Mouse (Mus musculus) embryonic stem cell, embryonic (primary cell): Measurements from ENCODE around the gene Aimp2.

Experiments used
- CTCF ChIA-PET, 4 experiments: fragments of 300-600 bp in 2 of 4; fragments of 350-600 bp in 2 of 4; sonication (Branson Sonifier 250); formaldehyde crosslinking; loops; one replicate each; lab custom pipeline; 2022; ENCODE audit warnings: inconsistent platforms in 2 of 4; lab: Charles Lee
- POLR2A ChIA-PET, 4 experiments: fragments of 300-600 bp in 2 of 4; fragments of 350-600 bp in 2 of 4; sonication (Branson Sonifier 250); formaldehyde crosslinking; loops; one replicate each; lab custom pipeline; 2022; ENCODE audit warnings: antibody characterized with exemption in 4 of 4, inconsistent platforms in 1 of 4; lab: Charles Lee

Gene Aimp2

DNA sequence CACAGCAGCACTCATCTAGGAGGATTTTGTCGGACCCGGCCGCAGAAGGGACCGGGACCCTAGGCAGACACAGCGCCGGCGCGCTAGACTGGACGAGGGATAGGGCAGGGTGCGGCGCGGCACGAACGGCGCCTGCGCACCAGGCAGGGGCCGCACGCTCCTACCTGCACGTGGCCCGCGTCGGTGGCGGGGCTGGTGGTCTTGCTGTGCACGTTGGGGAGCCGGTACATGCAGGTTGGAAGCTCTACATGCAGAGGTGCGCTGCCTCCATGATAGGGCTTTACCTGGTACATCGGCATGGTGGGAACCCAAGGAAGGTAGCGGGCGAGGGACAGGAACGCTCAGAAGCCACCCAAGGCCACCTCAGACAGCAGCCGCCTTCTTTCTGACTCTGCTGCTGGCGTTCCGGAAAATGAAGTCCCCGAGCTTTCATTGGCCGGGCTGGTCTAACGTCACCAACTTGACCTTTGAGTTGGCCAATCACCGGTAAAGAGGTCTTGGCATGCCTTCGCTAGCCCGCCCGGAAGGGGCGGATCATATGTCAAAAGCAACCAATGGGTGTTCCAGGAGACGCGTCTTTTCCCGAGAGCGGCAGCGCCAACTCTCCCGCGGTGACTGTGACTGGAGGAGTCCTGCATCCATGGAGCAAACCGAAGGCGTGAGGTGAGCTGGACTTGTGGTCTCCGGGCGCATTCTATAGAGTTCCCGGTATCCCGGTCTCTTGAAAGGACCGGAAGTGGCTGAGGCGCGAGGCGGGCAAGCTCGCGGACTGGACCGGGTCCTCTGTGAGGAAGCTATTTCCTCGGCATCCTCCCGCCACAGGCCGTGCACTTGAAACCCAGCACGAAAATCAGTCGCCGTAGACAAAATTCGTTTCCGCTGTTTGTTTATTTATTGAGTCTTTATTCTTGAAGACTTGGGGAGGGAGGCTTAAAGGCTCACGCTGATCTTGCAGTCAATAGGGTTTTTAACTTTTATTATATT lies at the start of gene Aimp2, which contains the start of gene Pms2:
Gene Aimp2, minus strand, starts transcription at position 431 of the 984 bp plus-strand sequence.
Gene Pms2, plus strand, starts transcription at position 548 of the 984 bp plus-strand sequence.
- CTCF ChIA-PET = interaction anchor here (0.6 to 1.5 kb wide), 16 partner anchors 10 to 807 kb away, joined by 3 to 6 read pairs (median 4); partner anchors contain the start of genes Ankrd61 (in 2 of the 4), Rsph10b (in 2 of the 4), Usp42 (in 2 of the 4) and Cyth3 (in 1 of the 4)
- POLR2A ChIA-PET = interaction anchor here (0.5 to 2.4 kb wide), 39 partner anchors 9 to 499 kb away, joined by 3 to 13 read pairs (median 4); partner anchors contain the start of genes Rsph10b (in 3 of the 4), Ankrd61 (in 2 of the 4), Ccz1 (in 2 of the 4) and Usp42 (in 2 of the 4)

DNA sequence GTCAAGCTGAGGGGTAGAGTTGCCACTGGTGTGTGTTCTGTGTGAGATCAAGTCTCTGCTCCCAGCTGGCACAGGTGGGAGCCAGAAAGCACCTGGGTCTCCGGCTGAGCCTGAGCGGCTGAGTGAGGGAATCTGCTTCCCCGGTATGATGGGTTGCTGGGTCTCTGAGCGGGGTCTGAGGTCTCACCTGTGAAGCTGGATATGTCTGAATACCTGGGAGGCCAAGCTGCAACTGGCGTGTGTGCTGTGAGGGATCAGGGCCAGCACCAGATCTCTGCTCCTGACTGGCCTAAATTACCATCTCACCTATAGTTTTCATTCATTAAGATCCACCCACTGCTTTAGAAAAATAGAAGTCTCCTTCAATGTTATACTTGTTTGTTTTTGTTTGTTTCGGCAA lies 47.5 kb upstream of the Aimp2 start:
- CTCF ChIA-PET = interaction anchor here in 2 of 4 experiments (1.2 to 1.8 kb wide), 3 partner anchors 18 to 42 kb away, joined by 3 to 9 read pairs (median 5); no protein-coding TSS in a partner anchor
- POLR2A ChIA-PET = no interaction called here

DNA sequence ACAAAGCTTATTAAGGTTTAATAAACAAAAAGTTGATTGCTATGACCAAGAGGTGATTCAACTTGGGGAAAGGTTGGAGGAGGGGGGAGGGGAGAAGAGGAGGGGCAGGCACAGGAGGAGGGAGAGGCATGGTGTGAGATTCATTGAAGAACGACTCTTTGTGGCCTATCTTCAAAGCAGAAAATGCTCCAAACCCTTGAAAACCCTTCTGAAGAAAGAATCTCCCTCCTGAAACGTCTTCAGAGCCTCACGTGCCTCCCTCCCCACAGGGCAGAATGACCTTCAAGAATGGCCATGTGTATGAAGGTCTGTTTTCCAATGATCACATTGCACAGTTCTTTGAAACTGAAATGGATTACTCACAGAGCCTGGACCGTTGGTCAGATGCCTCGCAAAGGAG lies 40.4 kb upstream of the Aimp2 start:
- POLR2A ChIA-PET = interaction anchor here in 1 of 4 experiments (0.6 to 1.0 kb wide), 3 partner anchors 9 to 165 kb away, joined by 3 to 7 read pairs (median 3); no protein-coding TSS in a partner anchor
- CTCF ChIA-PET = interaction anchor here in 1 of 4 experiments (0.5 to 0.6 kb wide), 2 partner anchors 10 to 25 kb away, joined by 3 to 10 read pairs; no protein-coding TSS in a partner anchor

DNA sequence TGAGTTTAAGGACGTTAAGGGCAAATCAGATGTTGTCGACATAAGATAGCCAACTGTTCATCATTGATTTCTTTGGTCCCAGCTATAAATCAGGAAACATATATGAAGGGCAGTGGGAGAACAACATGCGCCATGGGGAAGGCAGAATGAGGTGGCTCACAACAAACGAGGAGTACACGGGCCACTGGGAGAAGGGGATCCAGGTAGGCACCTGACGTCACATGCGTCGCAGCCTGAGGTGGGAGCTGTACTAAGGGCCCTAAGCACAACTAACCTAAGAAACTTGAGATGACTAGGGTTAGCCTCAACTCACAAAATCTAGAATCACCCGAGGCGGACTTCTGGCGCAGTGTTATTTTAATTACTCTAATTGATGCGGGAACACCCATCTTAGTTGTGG lies 38.7 kb upstream of the Aimp2 start:
- POLR2A ChIA-PET = interaction anchor here in 3 of 4 experiments (0.6 to 1.9 kb wide), 3 partner anchors 15 to 326 kb away, joined by 3 to 6 read pairs (median 3); partner anchors contain the start of genes Cyth3 (in 1 of the 3) and Rsph10b (in 1 of the 3)
- CTCF ChIA-PET = interaction anchor here in 2 of 4 experiments (0.8 to 1.2 kb wide), 2 partner anchors 15 to 259 kb away, joined by 3 to 4 read pairs; partner anchors contain the start of gene Rsph10b (in 1 of the 2)

DNA sequence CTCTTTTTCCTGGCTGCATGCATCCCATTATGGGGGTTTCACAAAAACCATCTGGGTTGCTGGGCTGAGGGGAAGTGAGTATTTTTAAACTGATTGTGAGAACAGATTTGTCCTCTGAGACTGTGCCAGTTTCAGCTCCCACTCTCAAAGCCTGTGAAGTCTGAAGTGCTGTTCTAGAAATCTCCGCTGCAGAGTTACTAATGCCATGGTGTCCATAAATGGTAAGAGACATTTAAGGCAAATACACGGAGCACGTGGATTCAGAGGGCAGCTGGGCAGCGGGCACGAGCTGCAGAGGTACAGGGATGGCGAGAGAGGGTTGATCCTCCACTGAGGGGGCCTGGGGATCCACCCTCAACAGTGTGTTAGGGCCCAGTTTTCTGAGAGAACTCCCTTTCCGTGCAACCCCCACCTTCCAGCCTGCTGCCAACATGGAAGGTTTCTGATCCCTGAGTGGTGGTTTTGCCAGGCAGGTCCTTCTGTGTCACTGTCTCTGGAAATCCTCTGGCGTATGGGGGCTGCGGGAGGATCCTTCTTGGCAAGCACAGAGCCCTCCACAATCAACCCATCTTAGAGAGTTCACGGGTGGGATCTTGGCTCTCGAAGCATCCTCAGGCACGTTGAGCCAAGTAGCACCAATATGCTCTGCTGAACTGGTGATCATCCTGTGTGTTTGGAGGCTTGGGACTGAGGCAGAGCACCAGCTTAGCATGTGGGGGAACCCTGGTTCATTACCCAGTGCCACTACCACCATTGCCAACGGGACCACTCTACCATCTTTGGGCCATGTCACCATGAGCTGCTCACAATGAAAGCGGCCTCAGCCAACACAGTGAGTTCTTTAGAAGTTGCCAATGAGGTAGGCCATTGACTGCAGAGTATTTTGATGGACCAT lies 33.8 kb upstream of the Aimp2 start:
- CTCF ChIA-PET = interaction anchor here in 1 of 4 experiments (2.1 kb wide), 1 partner anchor 31 kb away, joined by 6 read pairs; no protein-coding TSS in a partner anchor
- POLR2A ChIA-PET = no interaction called here

DNA sequence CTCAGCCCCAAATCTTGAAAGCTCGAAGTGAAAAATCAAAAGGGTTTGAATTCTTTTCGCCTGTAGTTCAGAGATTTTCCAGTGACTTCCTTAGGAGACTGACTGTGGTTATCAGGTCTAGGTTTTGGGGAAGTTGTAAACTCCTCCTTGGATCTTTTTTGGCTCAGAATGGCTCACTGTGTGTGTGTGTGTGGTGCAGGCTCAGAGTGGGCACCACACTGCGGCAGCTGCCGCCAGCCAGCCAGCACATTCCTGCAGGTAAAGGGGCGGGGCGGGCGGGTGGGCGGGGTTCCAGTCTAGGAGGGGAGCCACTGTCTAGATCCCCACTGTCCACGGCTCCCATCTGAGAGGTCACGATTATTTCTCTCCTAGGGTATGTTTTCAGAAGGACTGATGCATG lies 31.9 kb upstream of the Aimp2 start:
- ChIA-PET CTCF (interaction anchor here in 1 of 4 experiments (0.8 to 1.2 kb wide), 3 partner anchors 9 to 58 kb away, joined by 3 to 4 read pairs (median 3); partner anchors contain the start of gene Rsph10b), POLR2A (interaction anchor here in 3 of 4 experiments (0.5 to 2.1 kb wide), 10 partner anchors 8 to 1356 kb away, joined by 3 to 8 read pairs (median 3); partner anchors contain the start of genes Rsph10b (in 2 of the 3) and Usp42 (in 1 of the 3))

DNA sequence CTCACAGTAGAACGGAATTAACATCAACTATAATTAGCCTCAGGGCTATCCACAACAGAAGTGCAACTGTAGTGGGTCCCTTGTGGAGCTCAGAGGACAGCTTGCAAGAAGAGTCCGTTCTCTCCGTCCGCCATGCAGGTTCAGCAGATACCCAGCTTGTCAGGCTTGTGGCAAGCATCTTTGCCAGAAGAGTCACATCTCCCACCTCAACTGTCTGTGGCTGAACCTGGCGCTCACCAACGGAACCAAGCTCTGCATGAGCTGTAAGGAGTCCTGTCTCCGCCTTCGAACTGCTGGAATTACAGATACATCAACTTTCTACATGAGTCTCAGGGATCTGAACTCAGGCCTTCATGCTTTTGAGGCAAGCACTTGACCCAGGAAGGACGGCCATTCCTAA lies 26.5 kb upstream of the Aimp2 start:
- POLR2A ChIA-PET = interaction anchor here in 1 of 4 experiments (1.4 kb wide), 1 partner anchor 27 kb away, joined by 3 read pairs; no protein-coding TSS in a partner anchor
- CTCF ChIA-PET = interaction anchor here in 1 of 4 experiments (0.9 kb wide), 1 partner anchor 39 kb away, joined by 3 read pairs; no protein-coding TSS in a partner anchor

DNA sequence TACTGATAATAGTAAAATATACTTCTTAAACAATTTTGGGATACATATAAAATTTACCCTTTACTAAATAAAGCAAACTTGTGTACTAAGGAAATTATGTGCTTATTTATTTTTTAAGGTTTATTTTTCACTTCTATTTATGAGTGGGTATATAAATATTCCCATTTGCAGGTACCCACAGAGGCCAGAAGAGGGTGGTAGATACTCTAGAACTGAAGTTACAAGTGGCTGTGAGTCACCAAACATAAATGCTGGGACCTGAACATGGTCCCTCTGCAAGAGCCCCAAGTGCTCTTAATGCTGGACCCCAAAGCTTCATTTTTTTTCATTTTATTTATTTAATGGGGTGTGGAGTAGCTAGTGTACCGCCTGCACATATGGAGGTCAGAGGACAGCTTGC lies 24.2 kb upstream of the Aimp2 start:
- POLR2A ChIA-PET = interaction anchor here in 3 of 4 experiments (0.7 to 2.3 kb wide), 11 partner anchors 7 to 611 kb away, joined by 3 to 18 read pairs (median 4); partner anchors contain the start of genes Aimp2 (in 1 of the 3), Ankrd61 (in 1 of the 3) and Pms2 (in 1 of the 3)
- CTCF ChIA-PET = interaction anchor here in 3 of 4 experiments (0.9 to 2.6 kb wide), 7 partner anchors 12 to 66 kb away, joined by 3 to 19 read pairs (median 8); no protein-coding TSS in a partner anchor

DNA sequence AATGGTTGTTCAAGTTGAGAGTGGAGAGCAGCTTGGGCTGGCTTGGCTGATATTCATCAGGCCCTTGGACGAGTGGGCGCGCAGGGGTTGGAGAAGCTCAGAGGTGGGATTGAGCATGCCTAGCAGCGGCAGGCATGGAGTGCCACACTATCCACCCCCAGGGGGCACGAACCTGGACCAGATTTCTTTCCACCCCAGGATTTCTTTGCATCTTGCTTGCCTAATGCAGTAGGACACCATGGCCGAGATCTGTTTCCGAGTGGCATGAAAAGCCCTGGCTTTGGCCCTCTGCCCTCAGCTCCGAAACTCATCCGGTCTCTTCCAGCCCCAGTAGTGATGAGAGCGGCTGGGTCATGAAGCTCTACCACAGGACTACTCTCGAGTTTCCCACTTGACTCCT lies 23.8 kb upstream of the Aimp2 start:
- ChIA-PET POLR2A (interaction anchor here (0.7 to 2.3 kb wide), 21 partner anchors 8 to 612 kb away, joined by 3 to 18 read pairs (median 4); partner anchors contain the start of genes Aimp2 (in 2 of the 4), Pms2 (in 2 of the 4), Ankrd61 (in 1 of the 4) and Ccz1 (in 1 of the 4)), CTCF (interaction anchor here (0.5 to 2.6 kb wide), 14 partner anchors 13 to 366 kb away, joined by 3 to 19 read pairs (median 4); partner anchors contain the start of genes Aimp2 (in 2 of the 4) and Pms2 (in 2 of the 4))

DNA sequence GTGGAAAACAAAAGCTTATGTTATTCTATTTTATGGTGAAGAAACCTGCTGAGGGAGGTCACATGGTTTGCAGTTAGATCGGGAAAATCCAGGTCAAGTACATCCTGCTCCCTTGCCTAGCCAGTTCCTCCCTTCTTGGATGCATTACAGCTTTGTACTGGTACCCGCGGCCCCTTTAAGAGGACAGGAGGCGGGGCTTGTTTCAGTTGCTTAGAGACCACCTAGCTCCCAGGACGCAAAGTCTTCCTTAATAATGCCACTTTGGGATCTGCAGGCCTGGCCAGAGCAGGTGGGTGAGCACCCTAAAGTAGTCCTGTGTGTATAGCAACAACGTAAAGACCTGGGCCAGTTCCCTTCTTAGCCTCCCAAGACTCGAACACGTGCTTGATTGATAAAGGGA lies 23.2 kb upstream of the Aimp2 start, which contains the start of gene Rsph10b:
Gene Rsph10b, plus strand, starts transcription at position 205 of the 400 bp plus-strand sequence.
- CTCF ChIA-PET = interaction anchor here in 3 of 4 experiments (0.5 to 2.6 kb wide), 18 partner anchors 9 to 671 kb away, joined by 3 to 19 read pairs (median 4); partner anchors contain the start of genes Aimp2 (in 2 of the 3) and Pms2 (in 2 of the 3)
- POLR2A ChIA-PET = interaction anchor here (0.6 to 2.3 kb wide), 25 partner anchors 8 to 613 kb away, joined by 3 to 18 read pairs (median 4); partner anchors contain the start of genes Aimp2 (in 3 of the 4), Pms2 (in 3 of the 4), Ccz1 (in 1 of the 4) and Cyth3 (in 1 of the 4)

DNA sequence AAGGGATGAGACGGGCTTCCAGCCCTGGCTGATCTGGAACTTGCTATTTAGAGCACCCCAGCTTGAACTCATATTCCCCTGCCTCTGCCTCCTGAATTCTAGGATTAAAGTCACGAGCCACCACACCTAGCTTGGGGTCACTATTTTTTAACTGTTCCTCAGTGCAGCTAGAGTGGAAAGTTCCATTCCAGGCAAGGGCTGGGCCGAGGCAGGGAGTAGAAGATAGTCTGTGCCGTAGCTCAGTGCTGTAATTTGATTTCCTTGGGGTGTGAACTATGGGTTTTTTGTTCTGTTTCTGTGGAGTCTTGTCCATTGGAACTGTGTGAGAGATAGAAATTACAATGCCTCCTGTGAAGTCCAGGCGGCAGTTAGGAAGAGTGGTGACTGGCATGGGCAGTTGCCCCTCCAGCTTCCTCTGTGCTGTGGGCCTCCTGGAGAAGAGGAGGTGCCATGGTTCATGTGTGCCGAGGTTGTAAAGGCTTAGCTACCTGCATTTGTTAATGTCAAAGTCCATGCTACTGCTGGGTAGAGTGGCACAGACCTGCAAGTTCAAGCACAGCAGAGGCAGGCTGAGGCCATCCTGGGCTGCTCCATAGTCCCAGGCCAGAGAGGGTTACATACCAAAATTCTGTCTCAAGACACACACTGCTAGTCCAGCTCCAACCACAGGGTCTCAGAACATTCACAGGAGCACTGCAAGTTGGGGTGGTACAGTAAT lies 22.4 kb upstream of the Aimp2 start:
- CTCF ChIA-PET = interaction anchor here in 3 of 4 experiments (0.6 to 2.6 kb wide), 17 partner anchors 9 to 863 kb away, joined by 3 to 19 read pairs (median 4); partner anchors contain the start of genes Aimp2 (in 1 of the 3) and Pms2 (in 1 of the 3)
- POLR2A ChIA-PET = interaction anchor here (0.6 to 2.3 kb wide), 30 partner anchors 8 to 544 kb away, joined by 3 to 18 read pairs (median 4); partner anchors contain the start of genes Aimp2 (in 4 of the 4), Pms2 (in 4 of the 4), Ccz1 (in 1 of the 4) and Cyth3 (in 1 of the 4)

DNA sequence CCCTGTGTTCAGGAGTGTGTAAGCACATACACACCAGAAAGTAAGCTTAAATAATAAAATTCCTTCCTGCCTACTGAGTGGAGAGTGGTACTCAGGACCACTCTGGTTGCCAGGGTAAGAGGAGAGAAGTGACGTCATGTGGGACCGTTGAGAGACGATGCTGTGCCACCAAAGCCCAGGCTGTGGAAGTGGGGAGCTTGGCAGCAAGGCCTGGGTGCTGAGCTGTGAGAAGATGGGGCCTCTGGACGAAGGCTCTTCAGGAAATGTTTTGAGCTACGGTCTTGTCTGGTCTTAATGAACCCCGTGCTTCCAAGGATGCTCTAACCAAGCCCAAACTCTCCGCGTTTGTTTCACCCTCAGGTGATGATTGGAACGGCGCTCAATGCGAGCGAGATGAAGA lies 21.0 kb upstream of the Aimp2 start:
- ChIA-PET POLR2A (interaction anchor here in 2 of 4 experiments (0.7 to 1.7 kb wide), 6 partner anchors 10 to 369 kb away, joined by 3 to 4 read pairs (median 3); no protein-coding TSS in a partner anchor), CTCF (interaction anchor here in 2 of 4 experiments (0.5 to 0.6 kb wide), 2 partner anchors 48 to 112 kb away, joined by 4 to 5 read pairs; no protein-coding TSS in a partner anchor)

DNA sequence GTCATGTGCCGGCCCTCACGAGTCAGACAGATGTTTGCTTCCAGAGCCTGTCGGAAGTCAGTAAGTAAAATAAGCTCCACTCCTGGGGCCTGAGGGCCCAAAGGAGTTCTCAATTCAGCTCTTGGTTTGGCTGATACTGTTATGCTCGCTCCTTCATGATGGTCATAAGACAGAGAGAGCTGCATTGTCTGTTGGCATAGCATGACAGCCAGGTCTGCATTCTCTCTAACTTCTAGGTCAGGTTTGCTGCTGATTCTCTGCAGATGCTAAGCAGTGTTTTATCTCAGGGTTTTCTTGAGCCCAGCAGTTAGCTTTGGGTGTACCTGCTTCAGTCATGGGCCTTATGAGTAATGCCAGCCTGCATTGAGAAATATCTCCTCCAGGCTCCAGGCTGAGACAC lies 19.6 kb upstream of the Aimp2 start:
- POLR2A ChIA-PET = interaction anchor here in 1 of 4 experiments (1.2 kb wide), 1 partner anchor 55 kb away, joined by 6 read pairs; no protein-coding TSS in a partner anchor
- CTCF ChIA-PET = no interaction called here

DNA sequence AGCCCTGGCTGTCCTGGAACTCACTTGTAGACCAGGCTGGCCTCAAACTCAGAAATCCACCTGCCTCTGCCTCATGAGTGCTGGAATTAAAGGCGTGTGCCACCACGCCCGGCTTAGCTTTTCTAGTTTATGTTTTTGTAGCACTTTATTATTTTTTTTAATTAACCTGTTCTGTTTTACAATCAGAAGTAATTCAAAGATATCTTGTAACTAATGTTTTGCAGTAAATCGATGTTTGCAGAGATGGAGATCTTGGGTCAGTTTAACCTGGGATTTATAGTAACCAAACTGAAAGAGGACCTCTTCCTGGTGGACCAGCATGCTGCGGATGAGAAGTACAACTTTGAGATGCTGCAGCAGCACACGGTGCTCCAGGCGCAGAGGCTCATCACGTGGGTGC lies 18.2 kb upstream of the Aimp2 start, which contains the start of gene Gm42421:
Gene Gm42421, plus strand, starts transcription at position 301 of the 400 bp plus-strand sequence.
- POLR2A ChIA-PET = interaction anchor here in 1 of 4 experiments (0.7 kb wide), 1 partner anchor 463 kb away, joined by 3 read pairs; no protein-coding TSS in a partner anchor
- CTCF ChIA-PET = interaction anchor here in 1 of 4 experiments (0.5 kb wide), 1 partner anchor 211 kb away, joined by 5 read pairs; no protein-coding TSS in a partner anchor
